Mouse (Mus musculus): ENCODE measurements around the gene Ltbr.
A peak's percentile ranks its signal among the peaks of the same experiment; 100 is the strongest.

DNA sequence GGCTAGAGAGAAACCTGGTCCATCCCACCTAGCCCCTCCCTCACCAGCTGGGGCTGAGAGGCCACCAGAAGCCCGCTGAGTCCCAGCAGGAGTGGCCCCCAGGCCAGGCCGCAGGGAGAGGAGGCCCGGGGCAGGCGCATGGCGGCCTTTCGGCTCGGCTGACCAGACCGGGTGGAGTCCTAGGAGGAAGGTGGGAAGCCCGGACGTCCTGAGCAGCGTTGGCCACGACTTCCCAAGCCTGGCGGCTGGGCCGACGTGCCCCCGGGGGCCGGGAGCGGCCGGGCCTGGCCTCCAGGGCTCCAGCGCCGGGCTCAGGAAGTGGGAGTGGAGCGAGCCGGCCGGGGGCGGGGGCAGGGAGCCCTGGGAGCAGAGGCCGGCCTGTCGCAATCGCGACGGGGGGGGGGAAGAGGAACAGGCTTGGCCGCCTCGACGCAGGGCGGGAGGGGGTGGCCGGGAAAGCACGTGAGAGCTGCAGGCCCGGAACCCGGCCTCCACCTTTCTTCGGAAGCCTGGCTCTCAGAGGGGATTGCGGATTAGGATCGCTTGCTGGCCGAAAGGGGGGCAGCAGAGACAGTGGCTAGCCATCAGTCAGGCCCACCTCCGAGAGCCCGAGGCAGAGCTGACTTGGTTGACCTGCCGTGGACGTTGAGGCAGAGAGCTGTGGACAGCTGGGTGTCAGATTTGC lies at the start of gene Ltbr:
- TF ChIP-seq EP300 (IDR thresholded peaks at IDR 0.05; ENCODE audit: low read depth in 1 of 2, low read length in 2 of 2), result 0 out of 4 replicates have a peak, but pooled peaks of 1 of the 2 experiments have one; percentile 11
- peak; percentile 59; the same call in 1 of the 2 replicates for TF ChIP-seq HCFC1 (IDR thresholded peaks at IDR 0.05; ENCODE audit: low read depth, low read length)
- TF ChIP-seq MAFK (IDR thresholded peaks at IDR 0.05; ENCODE audit: borderline replicate concordance, low read depth, low read length), result no peak
- peak; percentile 70 to 72 for TF ChIP-seq POLR2A (IDR thresholded peaks at IDR 0.05; ENCODE audit: control insufficient read depth in 1 of 2, insufficient read depth in 1 of 2, low read depth in 1 of 2, low read length in 2 of 2, poor library complexity in 1 of 2)
- peak; percentile 62 for TF ChIP-seq USF1 (IDR thresholded peaks at IDR 0.05; ENCODE audit: low read depth, low read length)
- no peak for TF ChIP-seq CTCF (IDR thresholded peaks at IDR 0.05 in 2 of 3, conservative IDR thresholded peaks at IDR 0.05 in 1 of 3; ENCODE audit: control insufficient read depth in 1 of 3, insufficient read depth in 1 of 3, low read depth in 2 of 3, low read length in 3 of 3, poor library complexity in 1 of 3, severe bottlenecking in 1 of 3)
